Comparison of ENCODE assay signal across 8 mouse cellular contexts in genomic region chr8:3630647-3631477, GRCm38 (mm10). TPM values are rescaled to one million over a fixed set of nuclear protein-coding genes. Genes with fewer than 3 reads are reported as not detected.
DNase-seq lines count a peak whose midpoint lies in the region; ATAC-seq and TF ChIP-seq lines count a peak whose summit lies in the region.

Gene Stxbp2, plus strand, starts transcription at chr8:3630955.

- H3K79me2 ChIP-seq in MEL (ENCODE audit: control insufficient read depth, insufficient read depth, low read length, poor library complexity) = peaks cover 11% of the 10 kb centered on the region

- peak; percentile 83 for ATAC-seq in hindbrain, embryonic 15.5 days (ENCODE audit: low FRiP score, low read depth)

- H3K4me2 ChIP-seq in hindbrain, embryonic 15.5 days = peak within 1 kb of the TSS; percentile 78

- H3K27ac ChIP-seq in MEL (ENCODE audit: control insufficient read depth, low read depth, low read length) = peak within 1 kb of the TSS; percentile 20
- no peak within 1 kb of the TSS for H3K27ac ChIP-seq in brown adipose tissue, adult 24 weeks (replicated peaks; ENCODE audit: low read depth, low read length)
- no peak within 1 kb of the TSS for H3K27ac ChIP-seq in hindbrain, embryonic 15.5 days (replicated peaks)

- TF ChIP-seq POLR2A in MEL (IDR thresholded peaks at IDR 0.05; ENCODE audit: control insufficient read depth in 1 of 2, insufficient read depth in 1 of 2, low read depth in 1 of 2, low read length in 2 of 2, poor library complexity in 1 of 2) = peak; percentile 81 to 84

- no peaks in the 10 kb centered on the region for H3K27me3 ChIP-seq in MEL (ENCODE audit: control insufficient read depth in 1 of 2, insufficient read depth in 2 of 2, low read length in 2 of 2)
- H3K27me3 ChIP-seq in hindbrain, embryonic 15.5 days = no peaks in the 10 kb centered on the region

- peak; percentile 88 for DNase-seq in MEL (ENCODE audit: low read depth, low spot score)
- DNase-seq in fibroblast of lung, adult 2 months (ENCODE audit: low read depth) = peak; percentile 17
- DNase-seq in left cerebral cortex, adult 18-20 months (ENCODE audit: low spot score in 2 of 2) = peak; percentile 70 to 73
- DNase-seq in lung, postnatal 4 days = peak; percentile 87
- DNase-seq in retina, postnatal 7 days (ENCODE audit: low read depth, low spot score) = peak; percentile 45
- DNase-seq in urinary bladder, adult 2 months (ENCODE audit: low spot score) = peak; percentile 63

- H3K9me3 ChIP-seq in MEL (replicated peaks; ENCODE audit: insufficient read depth, low read length) = no peaks in the 10 kb centered on the region
- H3K9me3 ChIP-seq in hindbrain, embryonic 15.5 days = no peaks in the 10 kb centered on the region

- WGBS in hindbrain, embryonic 15.5 days = 8% methylated on average over 47 of the region's 47 CpGs

- no peak for TF ChIP-seq RAD21 in MEL (IDR thresholded peaks at IDR 0.05; ENCODE audit: low read depth, low read length)

- peaks cover 3 to 24% of the 10 kb centered on the region in 2 experiments; a peak in 3 of 4 replicates for H3K36me3 ChIP-seq in MEL (ENCODE audit: control insufficient read depth in 1 of 2, insufficient read depth in 2 of 2, low read length in 2 of 2)
- no peaks in the 10 kb centered on the region for H3K36me3 ChIP-seq in hindbrain, embryonic 15.5 days

- H3K9ac ChIP-seq in MEL (ENCODE audit: control insufficient read depth, low read depth, low read length, poor library complexity, severe bottlenecking) = peak within 1 kb of the TSS; percentile 85
- peak within 1 kb of the TSS; percentile 34 for H3K9ac ChIP-seq in hindbrain, embryonic 15.5 days

- TF ChIP-seq EP300 in MEL (IDR thresholded peaks at IDR 0.05; ENCODE audit: low read depth in 1 of 2, low read length in 2 of 2) = no peak

- TF ChIP-seq CTCF in MEL (IDR thresholded peaks at IDR 0.05 in 2 of 3, conservative IDR thresholded peaks at IDR 0.05 in 1 of 3; ENCODE audit: control insufficient read depth in 1 of 3, insufficient read depth in 1 of 3, low read depth in 2 of 3, low read length in 3 of 3, poor library complexity in 1 of 3, severe bottlenecking in 1 of 3) = no peak

- H3K4me3 ChIP-seq in MEL (ENCODE audit: control insufficient read depth in 1 of 2, insufficient read depth in 1 of 2, low read depth in 2 of 2, low read length in 2 of 2) = peak within 1 kb of the TSS; percentile 85 to 87
- peak within 1 kb of the TSS; percentile 62 for H3K4me3 ChIP-seq in brown adipose tissue, adult 24 weeks (ENCODE audit: insufficient read depth, low read depth, low read length)
- H3K4me3 ChIP-seq in hindbrain, embryonic 15.5 days = peak within 1 kb of the TSS; percentile 46

- peaks cover 10 to 18% of the 10 kb centered on the region in 2 experiments for H3K4me1 ChIP-seq in MEL (ENCODE audit: control insufficient read depth in 1 of 2, insufficient read depth in 2 of 2, low read length in 2 of 2)
- H3K4me1 ChIP-seq in brown adipose tissue, adult 24 weeks (ENCODE audit: control insufficient read depth, insufficient read depth, insufficient read length, low read length) = no peaks in the 10 kb centered on the region
- H3K4me1 ChIP-seq in hindbrain, embryonic 15.5 days (replicated peaks) = peaks cover 10% of the 10 kb centered on the region

TF ChIP-seq in MEL, 35 proteins besides CTCF, POLR2A, EP300 and RAD21:
- TF ChIP-seq BHLHE40 (IDR thresholded peaks at IDR 0.05; ENCODE audit: borderline replicate concordance, low read depth, low read length) = no peak; the same call in 1 of the 2 replicates
- TF ChIP-seq NELFE (IDR thresholded peaks at IDR 0.05; ENCODE audit: low read depth, low read length) = peak; percentile 74
- TF ChIP-seq MAX (IDR thresholded peaks at IDR 0.05; ENCODE audit: low read length) = peak; percentile 75
- peak; percentile 68; the same call in 1 of the 2 replicates for TF ChIP-seq MXI1 (IDR thresholded peaks at IDR 0.05; ENCODE audit: low read depth, low read length)
- peak; percentile 16; the same call in 1 of the 2 replicates for TF ChIP-seq ETS1 (IDR thresholded peaks at IDR 0.05; ENCODE audit: low read depth, low read length)
- TF ChIP-seq TCF12 (IDR thresholded peaks at IDR 0.05; ENCODE audit: low read depth, low read length) = peak; percentile 68
- TF ChIP-seq MEF2A (IDR thresholded peaks at IDR 0.05; ENCODE audit: extremely low read depth, insufficient replicate concordance, low read depth, low read length, poor library complexity, severe bottlenecking) = no peak
- TF ChIP-seq USF1 (IDR thresholded peaks at IDR 0.05; ENCODE audit: low read depth, low read length) = peak; percentile 71
- TF ChIP-seq HCFC1 (IDR thresholded peaks at IDR 0.05; ENCODE audit: low read depth, low read length) = peak; percentile 71
- TF ChIP-seq MAFK (IDR thresholded peaks at IDR 0.05; ENCODE audit: borderline replicate concordance, low read depth, low read length) = no peak
- peak; percentile 60; the same call in 1 of the 2 replicates for TF ChIP-seq ZMIZ1 (IDR thresholded peaks at IDR 0.05; ENCODE audit: low read depth, low read length)
- TF ChIP-seq USF2 (IDR thresholded peaks at IDR 0.05; ENCODE audit: borderline replicate concordance in 1 of 2, insufficient read depth in 1 of 2, low read depth in 1 of 2, low read length in 2 of 2) = no peak
- TF ChIP-seq GATA1 (IDR thresholded peaks at IDR 0.05; ENCODE audit: low read depth, low read length) = no peak
- TF ChIP-seq SIN3A (IDR thresholded peaks at IDR 0.05; ENCODE audit: low read length) = peak; percentile 58
- no peak for TF ChIP-seq RCOR1 (IDR thresholded peaks at IDR 0.05; ENCODE audit: low read depth, low read length)
- 0 out of 2 replicates have a peak, but pooled peaks have one; percentile 30 for TF ChIP-seq MYB (IDR thresholded peaks at IDR 0.05; ENCODE audit: low read depth, low read length)
- TF ChIP-seq UBTF (IDR thresholded peaks at IDR 0.05; ENCODE audit: borderline replicate concordance, insufficient read depth, low read depth, low read length) = no peak
- TF ChIP-seq POLR2AphosphoS5 (IDR thresholded peaks at IDR 0.05; ENCODE audit: borderline replicate concordance, low read depth, low read length) = no peak
- TF ChIP-seq TBP (IDR thresholded peaks at IDR 0.05; ENCODE audit: low read depth, low read length) = peak; percentile 39; the same call in 1 of the 2 replicates
- no peak for TF ChIP-seq E2F4 (IDR thresholded peaks at IDR 0.05; ENCODE audit: borderline replicate concordance, low read depth, low read length)
- no peak for TF ChIP-seq CHD1 (IDR thresholded peaks at IDR 0.05; ENCODE audit: low read depth, low read length)
- TF ChIP-seq POLR2AphosphoS2 (IDR thresholded peaks at IDR 0.05; ENCODE audit: low read length) = peak; percentile 74; the same call in 1 of the 2 replicates
- no peak for TF ChIP-seq GABPA (IDR thresholded peaks at IDR 0.05; ENCODE audit: low read depth, low read length)
- TF ChIP-seq NRF1 (IDR thresholded peaks at IDR 0.05; ENCODE audit: insufficient read depth, low read depth, low read length, poor library complexity, severe bottlenecking) = peak; percentile 45; the same call in 1 of the 2 replicates
- 0 out of 2 replicates have a peak, but pooled peaks have one; percentile 3 for TF ChIP-seq MYC (IDR thresholded peaks at IDR 0.05; ENCODE audit: low read depth, low read length)
- peak; percentile 98 for TF ChIP-seq ELF1 (IDR thresholded peaks at IDR 0.05; ENCODE audit: low read depth, low read length)
- TF ChIP-seq MAZ (IDR thresholded peaks at IDR 0.05; ENCODE audit: low read depth, low read length) = peak; percentile 52; the same call in 1 of the 2 replicates

RNA-seq across cellular contexts. Expression of gene Stxbp2, which starts in this region (rescaled TPM):
- 81.1 and 82.1 TPM in 2 replicates for total RNA-seq in MEL (2012; rRNA removed)
- polyA plus RNA-seq in MEL (2012; ENCODE audit: insufficient read depth in 1 of 2, insufficient read length in 2 of 2, low read depth in 1 of 2, low replicate concordance in 2 of 2, missing spikeins in 1 of 2) = 100 to 1,000 TPM; 117 to 186 TPM
- polyA plus RNA-seq in brown adipose tissue, adult 24 weeks (2012; ENCODE audit: insufficient read depth, insufficient read length, missing spikeins) = 45.5 and 96.4 TPM in 2 replicates
- polyA plus RNA-seq in hindbrain, embryonic 15.5 days (2015; fragmentation: Nextera tagmentation; extraction: Ambion mirVana) = 38.0 and 45.3 TPM in 2 replicates
- total RNA-seq in left cerebral cortex, adult 18-20 months (2021) = 10 to 100 TPM; 50.9 to 56.7 TPM
- 135 and 202 TPM in 2 replicates for polyA plus RNA-seq in urinary bladder, adult 2 months (2012; rRNA removed)

Comparison
In these comparisons a context has a peak if more than half of its experiments do, and no peak if none do; other contexts are left out.
1. DNase-seq: peak in every context shown above with its lines; median percentile 88 in MEL; 87 in lung, postnatal 4 days; 72 in left cerebral cortex, adult 18-20 months; 63 in urinary bladder, adult 2 months; 45 in retina, postnatal 7 days; 17 in fibroblast of lung, adult 2 months.